Mouse (Mus musculus) adrenal gland, postnatal 0 days (tissue): ENCODE data around the gene Herc4. TPM values are rescaled to one million over a fixed set of nuclear protein-coding genes. Genes with fewer than 3 reads are reported as not detected.

Experiments used
- polyA plus RNA-seq: library from polyadenylated mRNA; unstranded; fragments of >200 nt; fragmentation: Nextera tagmentation; extraction: Ambion mirVana; gene quantifications from 2 replicates; pipeline ENCODE4 v1.2.1, GENCODE M21; 2015

Herc4 gene
- polyA plus RNA-seq: 36.2 and 57.1 TPM in 2 replicates

DNA sequence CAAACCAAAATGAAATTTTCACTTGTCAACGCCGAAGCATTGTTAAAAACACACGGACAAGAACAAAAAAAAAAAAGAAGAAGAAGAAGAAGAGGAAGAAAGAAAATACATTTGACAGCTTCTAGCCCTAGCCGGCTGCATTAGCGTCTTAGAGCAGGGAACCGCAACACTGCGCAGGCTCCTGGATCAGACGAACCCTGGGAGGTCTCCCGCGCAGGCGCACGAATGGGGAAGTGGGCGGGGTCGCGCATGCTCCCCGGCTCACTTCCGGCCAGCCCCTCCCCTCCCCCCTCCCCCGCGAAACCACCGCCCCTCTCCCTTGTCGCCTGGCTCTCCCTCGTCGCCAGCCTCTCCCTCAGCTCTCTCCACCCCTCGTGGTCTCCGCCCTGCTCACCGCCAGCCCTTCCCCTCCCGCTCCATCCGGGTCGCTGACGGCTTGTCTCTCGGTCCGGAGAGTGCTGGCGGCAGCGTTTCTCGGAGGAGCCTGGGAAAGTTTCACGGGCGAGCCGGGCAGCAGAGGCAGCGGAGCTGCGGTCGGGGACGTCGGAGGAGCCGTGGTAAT, at the start of gene Herc4:
Gene Herc4 (plus strand): TSS at position 318 of the 562 bp plus-strand sequence.

DNA sequence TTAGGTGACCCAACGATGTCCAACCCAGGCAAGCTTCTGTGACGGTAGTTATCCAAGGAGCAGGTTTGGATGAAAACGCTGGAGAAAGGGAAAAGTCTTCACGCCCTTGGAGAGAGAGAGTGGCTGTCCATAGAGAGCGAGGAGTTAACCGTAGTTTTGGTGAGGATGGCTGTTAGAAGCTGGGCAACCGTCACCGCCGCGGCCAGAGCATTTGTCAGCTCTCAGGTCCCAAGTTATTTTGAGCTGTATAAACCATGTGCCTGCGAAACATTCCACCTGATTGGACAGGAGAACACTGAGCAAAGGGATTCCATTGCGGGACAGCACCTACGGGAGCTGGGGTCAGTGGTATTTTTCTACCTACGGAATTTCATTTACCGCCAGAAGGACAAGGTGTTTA, 39.9 kb upstream of the Herc4 start, which contains the start of gene Mypn:
Gene Mypn (minus strand): TSS at position 225 of the 400 bp plus-strand sequence.

Other genes starting within 250 kb of the Herc4 start
- gene Hnrnph3, start 219.6 kb upstream of the Herc4 start, polyA plus RNA-seq: 37.8 and 49.7 TPM in 2 replicates
- 3.2 and 4.1 TPM in 2 replicates for gene Pbld2, start 219.5 kb upstream of the Herc4 start, polyA plus RNA-seq
- gene Pbld1, start 183.6 kb upstream of the Herc4 start, polyA plus RNA-seq: 3.2 and 3.8 TPM in 2 replicates
- gene Atoh7, start 144.2 kb upstream of the Herc4 start, polyA plus RNA-seq: 0.08 TPM in 1 of 2 replicates, not detected in the other
- 0.18 TPM in 1 of 2 replicates, not detected in the other for gene Mypn, start 39.9 kb upstream of the Herc4 start, polyA plus RNA-seq
- gene Sirt1, start 137.9 kb downstream of the Herc4 start, polyA plus RNA-seq: 5.1 and 5.5 TPM in 2 replicates
- gene Dnajc12, start 138.6 kb downstream of the Herc4 start, polyA plus RNA-seq: 49.2 and 53.5 TPM in 2 replicates
- not detected in 2 replicates for gene Gm7075, start 178.0 kb downstream of the Herc4 start, polyA plus RNA-seq
- 0.22 and 0.32 TPM in 2 replicates for gene Ctnna3, start 186.3 kb downstream of the Herc4 start, polyA plus RNA-seq